Mouse (Mus musculus): Measurements from ENCODE around the gene Mgat5. TPM values are rescaled to one million over a fixed set of nuclear protein-coding genes. Genes with fewer than 3 reads are reported as not detected.
A peak's percentile ranks its signal among the peaks of the same experiment; 100 is the strongest.

The Mgat5 gene
- total RNA-seq, 2 experiments from 2014 or later, result 77.3 to 79.1 TPM

DNA sequence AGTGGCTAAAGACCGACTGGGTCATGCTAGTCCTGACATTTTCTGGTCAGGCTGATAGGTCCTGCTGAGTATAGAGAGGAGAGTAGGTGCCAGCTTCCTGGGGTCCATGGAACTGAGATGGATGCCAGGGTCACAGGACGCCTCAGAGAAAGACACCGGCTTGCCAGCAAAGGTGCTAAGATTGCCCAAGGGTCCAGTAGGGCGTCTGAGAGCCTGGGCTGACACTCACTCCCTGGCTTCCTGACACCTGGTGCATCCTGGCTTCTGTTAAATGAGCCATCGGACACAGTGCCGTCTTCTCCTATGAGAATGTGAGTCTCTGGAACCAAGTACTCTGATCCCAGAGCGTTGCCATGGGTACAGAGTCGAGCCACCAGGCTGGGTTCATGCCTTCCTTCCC lies 304.1 kb downstream of the Mgat5 start:
- intact Hi-C loops (cut with DNase I), result no loop called here
- no peak for DNase-seq (ENCODE audit: low spot score in 2 of 2)

DNA sequence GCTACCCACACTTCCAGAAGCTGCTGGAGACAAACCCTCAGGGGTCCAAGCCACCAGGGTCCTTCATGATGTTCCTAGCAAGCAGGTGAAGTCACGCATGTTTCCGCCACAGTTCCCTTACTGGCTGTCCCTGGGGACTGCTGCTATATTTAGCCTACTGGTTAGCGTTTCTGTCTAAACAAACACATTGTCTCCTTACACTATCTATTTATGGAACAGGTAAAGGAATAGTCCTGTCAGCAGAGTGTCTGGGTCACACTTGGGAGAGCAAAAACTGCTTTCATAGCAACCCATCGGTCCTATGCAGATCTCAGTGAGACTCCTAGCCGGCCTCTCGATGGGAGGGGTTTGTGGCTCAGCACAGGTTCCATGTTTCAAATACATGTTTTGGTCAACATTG lies 306.5 kb downstream of the Mgat5 start:
- DNase-seq (ENCODE audit: low spot score in 2 of 2), result no peak
- intact Hi-C loops (cut with DNase I), result no loop called here

- intact Hi-C loops (cut with DNase I), result no loop called here
- no peak for DNase-seq (ENCODE audit: low spot score in 2 of 2)
Measured at GRCm38 (mm10) chr1:127512709-127513108, 307.9 kb downstream of the Mgat5 start.

GRCm38 (mm10) chr1:127513140-127513539 lies 308.3 kb downstream of the Mgat5 start:
- DNase-seq (ENCODE audit: low spot score in 2 of 2), result no peak
- intact Hi-C loops (cut with DNase I), result no loop called here

DNA sequence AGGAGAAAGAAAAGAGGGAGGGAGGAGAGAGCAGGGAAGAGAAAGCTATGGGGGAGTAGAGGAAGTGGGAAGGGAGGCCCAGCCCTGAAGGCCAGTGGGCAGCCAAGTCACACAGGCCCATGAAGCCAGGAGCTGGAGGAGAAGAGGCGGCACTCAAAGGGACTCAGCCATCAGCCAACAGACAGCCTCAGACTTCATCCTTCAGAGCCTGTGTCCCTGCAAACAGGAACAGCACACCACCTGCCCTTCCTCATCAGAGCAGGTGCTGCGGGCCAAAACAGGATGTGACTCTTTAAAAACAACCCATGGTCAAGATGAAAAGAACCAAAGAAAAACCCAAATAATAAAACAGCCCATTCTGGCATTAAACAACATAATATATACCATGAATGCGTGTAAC lies 308.8 kb downstream of the Mgat5 start:
- intact Hi-C loops (cut with DNase I), result no loop called here

DNA sequence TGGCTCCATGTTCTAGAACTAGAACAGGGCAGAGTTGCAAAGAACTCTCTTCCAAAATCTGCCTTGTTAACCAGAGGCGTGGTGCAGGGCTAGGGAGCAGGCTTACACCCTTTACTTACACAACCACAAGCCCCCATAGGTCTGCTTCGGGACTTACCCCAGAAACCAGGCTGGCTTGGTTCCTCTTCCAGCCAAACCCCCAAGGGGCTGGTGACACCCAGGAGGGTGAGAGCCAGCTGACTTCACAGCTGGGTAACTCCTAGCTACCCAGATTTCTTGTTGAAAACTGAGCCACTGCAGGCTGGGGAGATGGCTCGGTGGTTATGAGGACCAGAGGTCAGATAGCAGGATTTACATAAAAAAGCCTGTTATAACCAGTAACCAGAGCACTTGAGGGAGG lies 309.7 kb downstream of the Mgat5 start:
- DNase-seq (ENCODE audit: low spot score in 2 of 2), result no peak
- intact Hi-C loops (cut with DNase I), result no loop called here

More for the DNA sequence above, 308.8 kb downstream of the Mgat5 start:
- no peak for DNase-seq (ENCODE audit: low spot score in 2 of 2)

- DNase-seq (ENCODE audit: low spot score in 2 of 2), result no peak
- intact Hi-C loops (cut with DNase I), result no loop called here
Measured at GRCm38 (mm10) chr1:127514888-127515287, 310.1 kb downstream of the Mgat5 start.

DNA sequence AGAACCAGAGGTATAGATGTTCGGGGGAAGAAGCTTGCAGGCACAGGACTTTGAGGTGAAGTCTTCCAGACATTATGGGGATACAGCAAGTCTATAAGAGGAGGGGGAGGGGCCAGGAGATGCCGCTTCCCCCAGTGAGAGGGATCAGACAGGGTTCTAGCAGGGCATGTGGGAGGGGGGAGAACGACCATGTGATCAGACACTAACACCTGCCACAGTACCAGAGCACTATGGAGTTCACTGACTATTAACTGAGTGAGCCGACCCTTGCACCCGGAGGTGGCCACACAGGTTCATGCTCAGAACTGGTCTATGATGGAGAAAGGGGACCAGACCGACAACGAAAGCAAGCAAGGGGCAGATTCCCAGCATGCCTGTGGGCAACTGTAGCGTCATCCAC lies 318.5 kb downstream of the Mgat5 start:
- intact Hi-C loops (cut with DNase I), result no loop called here
- DNase-seq (ENCODE audit: low spot score in 2 of 2), result no peak

DNA sequence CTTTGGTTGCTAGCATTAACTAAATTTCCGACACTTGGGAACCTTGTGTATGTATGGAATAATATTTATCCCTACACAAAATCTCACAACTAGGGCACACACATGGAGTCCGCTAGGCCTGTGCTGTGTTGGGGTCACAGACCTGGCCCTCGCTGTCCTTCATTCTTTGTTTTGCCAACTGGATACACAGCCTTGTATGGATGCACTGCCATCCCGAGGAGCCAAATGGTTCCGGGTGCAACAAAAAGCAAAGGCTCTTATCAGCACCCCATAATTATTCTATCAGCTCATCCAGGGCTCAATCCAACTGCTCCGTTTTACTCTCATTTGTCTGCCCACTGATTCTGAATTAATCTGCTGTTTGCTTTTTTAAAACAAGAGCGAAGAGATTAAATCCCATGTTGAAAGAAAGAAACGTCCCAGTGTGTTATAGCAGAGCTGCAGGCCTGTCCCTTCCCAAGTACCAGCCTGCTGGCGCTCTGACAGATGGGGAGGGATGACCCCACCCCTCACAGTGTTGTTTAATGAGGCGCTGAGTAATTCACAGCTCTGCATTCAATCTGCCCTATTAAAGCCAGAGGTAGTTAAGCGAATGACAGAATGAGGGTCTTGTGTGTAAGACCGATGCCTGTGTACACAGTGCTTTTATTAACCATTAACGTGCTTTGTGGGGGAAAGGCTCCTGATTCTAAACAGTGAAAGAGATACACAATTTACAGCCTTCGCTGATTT lies 326.2 kb downstream of the Mgat5 start:
- intact Hi-C loops (cut with DNase I), result no loop called here
- no peak for DNase-seq (ENCODE audit: low spot score in 2 of 2)

GRCm38 (mm10) chr1:127531723-127532122 lies 326.9 kb downstream of the Mgat5 start:
- intact Hi-C loops (cut with DNase I), result no loop called here
- DNase-seq (ENCODE audit: low spot score in 2 of 2), result no peak

DNA sequence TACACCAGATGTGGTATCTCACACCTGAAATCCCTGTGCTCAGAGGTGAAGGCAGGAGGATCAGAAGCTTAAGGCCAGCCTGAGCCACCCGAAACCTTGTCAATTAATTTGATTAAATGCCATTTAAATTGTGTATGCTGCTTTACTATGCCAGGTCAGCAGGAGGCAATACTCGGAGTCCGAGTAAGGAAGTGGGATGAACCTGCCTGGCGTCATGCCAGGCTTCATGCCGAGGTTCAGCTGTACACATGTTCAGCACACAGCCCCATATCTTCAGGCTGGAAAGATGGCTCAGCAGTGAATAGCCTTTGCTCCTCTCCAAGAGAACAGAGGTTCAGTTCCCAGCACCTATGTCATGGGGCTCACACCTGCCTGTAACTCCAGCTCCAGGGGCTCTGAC lies 331.6 kb downstream of the Mgat5 start:
- intact Hi-C loops (cut with DNase I), result no loop called here
- no peak for DNase-seq (ENCODE audit: low spot score in 2 of 2)

- intact Hi-C loops (cut with DNase I), result no loop called here
- DNase-seq (ENCODE audit: low spot score in 2 of 2), result peak in 1 of 2 experiments; percentile 14
Measured at GRCm38 (mm10) chr1:127537204-127538038, 332.6 kb downstream of the Mgat5 start.

Measured in left cerebral cortex, postnatal 36 days (tissue).